Mouse (Mus musculus) C2C12 (cell line): ENCODE data around the gene Zmynd11. TPM values are rescaled to one million over a fixed set of nuclear protein-coding genes. Genes with fewer than 3 reads are reported as not detected.

Experiments used
- H3K27me3 ChIP-seq: one replicate; pipeline ENCODE4 v1.6.1; 2011; ENCODE audit not compliant: control insufficient read depth, insufficient read depth, insufficient read length
- H3K36me3 ChIP-seq: one replicate; pipeline ENCODE4 v1.6.1; 2011; ENCODE audit not compliant: control insufficient read depth, insufficient read depth
- H3K4me3 ChIP-seq: one replicate; pipeline ENCODE4 v1.5.1; 2011; ENCODE audit warnings: mild to moderate bottlenecking, control low read depth; ENCODE audit not compliant: poor library complexity, insufficient read depth, severe bottlenecking
- H3K79me2 ChIP-seq: one replicate; pipeline ENCODE4 v1.6.1; 2011; ENCODE audit not compliant: control insufficient read depth, insufficient read depth
- H3K79me3 ChIP-seq: one replicate; pipeline ENCODE4 v1.6.1; 2011; ENCODE audit warnings: low read depth, control low read depth
- H3ac ChIP-seq: one replicate; pipeline ENCODE3; 2011; ENCODE audit warnings: low read depth; ENCODE audit not compliant: control insufficient read depth, insufficient read length
- CEBPB ChIP-seq: IDR thresholded peaks from one replicate; pipeline ENCODE4 v1.6.1; 2011; ENCODE audit warnings: low read depth, mild to moderate bottlenecking, control low read depth, moderate library complexity
- CTCF ChIP-seq: IDR thresholded peaks from one replicate; pipeline ENCODE4 v1.5.1; 2011; ENCODE audit not compliant: control insufficient read depth, insufficient read depth, insufficient read length
- FOSL1 ChIP-seq: IDR thresholded peaks from one replicate; pipeline ENCODE4 v1.8.0; 2011; ENCODE audit warnings: mild to moderate bottlenecking, low read length; ENCODE audit not compliant: poor library complexity, insufficient read depth, severe bottlenecking
- MAX ChIP-seq: IDR thresholded peaks from one replicate; pipeline ENCODE4 v1.6.1; 2011; ENCODE audit warnings: mild to moderate bottlenecking, control low read depth
- MYOD1 ChIP-seq: IDR thresholded peaks from one replicate; pipeline ENCODE4 v1.6.1; 2011; ENCODE audit warnings: low read depth; ENCODE audit not compliant: control insufficient read depth, insufficient read length
- MYOG ChIP-seq: IDR thresholded peaks from one replicate; pipeline ENCODE4 v1.6.1; 2011; ENCODE audit not compliant: control insufficient read depth, insufficient read length; ENCODE audit errors: extremely low read depth
- USF1 ChIP-seq: IDR thresholded peaks from one replicate; pipeline ENCODE4 v1.6.1; 2011; ENCODE audit warnings: low read depth, mild to moderate bottlenecking, control low read depth, moderate library complexity
- polyA plus RNA-seq: library from polyadenylated mRNA; unstranded; fragments of >200 nt; fragmentation: generic; extraction: Trizol; gene quantifications from one replicate; pipeline ENCODE4 v1.2.1, GENCODE M21; 2012; ENCODE audit warnings: missing spikeins

The Zmynd11 gene
- polyA plus RNA-seq, 1 experiment: 33.2 TPM

DNA sequence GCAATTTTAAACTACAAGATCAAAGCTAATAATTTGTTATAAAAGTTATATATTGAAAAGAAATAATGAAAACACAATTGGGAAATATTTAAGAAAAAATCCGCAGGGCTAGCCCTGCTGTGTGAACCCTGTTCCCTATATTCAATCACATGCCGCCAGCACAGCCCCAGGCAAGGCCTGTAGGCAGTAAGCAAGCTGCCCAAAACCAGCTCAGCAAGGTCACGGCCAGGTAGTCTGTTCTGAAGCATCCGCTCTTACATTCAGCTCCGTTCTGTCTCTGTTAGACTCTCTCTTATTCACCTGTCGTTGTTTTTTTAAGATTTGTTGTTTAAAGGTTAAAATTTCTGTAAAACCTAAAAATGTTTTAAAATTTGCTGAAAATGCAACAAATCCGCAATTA lies 78.9 kb downstream of the Zmynd11 start:
- no peak for TF ChIP-seq USF1
- no peak overlapping the region for H3ac ChIP-seq
- peaks cover 46% of the 10 kb centered on the region for H3K36me3 ChIP-seq
- H3K79me2 ChIP-seq: no peaks in the 10 kb centered on the region
- no peak overlapping the region for H3K4me3 ChIP-seq
- H3K79me3 ChIP-seq: no peaks in the 10 kb centered on the region
- no peaks in the 10 kb centered on the region for H3K27me3 ChIP-seq

DNA sequence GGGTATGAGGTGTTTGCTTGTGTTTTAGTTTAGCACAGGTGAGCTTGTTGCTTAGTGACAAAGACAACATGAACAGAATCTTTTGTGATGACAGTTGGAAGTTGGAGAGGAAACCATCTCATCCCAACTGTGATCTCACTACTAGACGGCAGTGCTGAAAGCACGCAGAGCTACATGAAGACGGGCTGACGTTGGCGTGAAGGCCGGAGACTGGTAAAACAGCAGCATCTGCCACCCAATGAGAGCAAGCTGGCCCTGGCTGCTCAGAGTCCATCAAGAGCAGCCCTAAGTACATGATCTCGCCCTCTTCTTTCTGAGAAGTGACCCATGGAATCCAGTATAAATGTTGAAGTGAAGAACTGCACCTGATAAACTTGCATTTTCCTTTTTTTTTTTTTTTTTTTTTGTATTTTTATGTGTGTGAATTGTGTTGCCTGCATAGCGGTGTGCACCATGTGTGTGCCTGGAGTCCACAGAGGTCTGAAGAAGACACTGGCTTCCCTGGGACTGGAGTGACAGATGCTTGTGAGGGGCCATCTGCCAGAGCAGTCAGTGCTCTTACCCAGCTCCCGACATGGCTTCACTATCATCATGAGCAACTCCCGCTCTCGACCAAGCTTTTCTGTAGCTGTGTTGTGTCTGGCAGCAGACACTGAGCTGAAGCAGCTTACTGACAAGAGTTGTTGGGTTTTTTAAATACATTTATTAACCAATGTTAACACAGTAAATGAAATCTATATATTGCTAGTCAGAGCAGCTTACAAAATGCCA lies 80.8 kb downstream of the Zmynd11 start:
- Histone ChIP-seq H3K27me3 (no peaks in the 10 kb centered on the region), H3K4me3 (no peak overlapping the region), H3K79me2 (no peaks in the 10 kb centered on the region), H3K79me3 (no peaks in the 10 kb centered on the region), H3K36me3 (peaks cover 34% of the 10 kb centered on the region), H3ac (no peak overlapping the region)
- TF ChIP-seq MAX: no peak
- no peak for TF ChIP-seq USF1
- no peak for TF ChIP-seq CEBPB
- TF ChIP-seq FOSL1: no peak
- TF ChIP-seq MYOG: no peak
- no peak for TF ChIP-seq CTCF
- no peak for TF ChIP-seq MYOD1

DNA sequence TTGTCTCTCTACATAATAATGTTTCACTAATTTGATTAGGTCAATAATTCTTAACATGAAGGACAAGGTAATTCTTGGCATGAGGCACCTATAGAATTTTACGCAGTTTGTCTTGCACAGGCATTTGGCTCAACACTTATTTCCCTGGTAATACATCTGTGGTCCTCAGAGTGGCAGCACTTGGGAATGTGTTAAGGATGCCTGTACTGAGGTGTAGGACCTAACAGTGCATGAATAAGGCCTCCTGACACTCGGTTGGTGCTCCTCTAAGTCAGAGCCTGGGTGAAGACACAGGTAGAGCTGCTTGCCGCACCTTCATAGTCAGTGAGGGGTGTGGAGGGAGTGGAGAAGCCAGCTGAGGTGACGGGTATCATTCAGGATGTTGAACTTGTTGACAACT lies 81.8 kb downstream of the Zmynd11 start:
- no peaks in the 10 kb centered on the region for H3K79me3 ChIP-seq
- no peaks in the 10 kb centered on the region for H3K79me2 ChIP-seq
- no peak overlapping the region for H3ac ChIP-seq
- peaks cover 24% of the 10 kb centered on the region for H3K36me3 ChIP-seq
- no peak for TF ChIP-seq MAX
- no peaks in the 10 kb centered on the region for H3K27me3 ChIP-seq
- H3K4me3 ChIP-seq: no peak overlapping the region

DNA sequence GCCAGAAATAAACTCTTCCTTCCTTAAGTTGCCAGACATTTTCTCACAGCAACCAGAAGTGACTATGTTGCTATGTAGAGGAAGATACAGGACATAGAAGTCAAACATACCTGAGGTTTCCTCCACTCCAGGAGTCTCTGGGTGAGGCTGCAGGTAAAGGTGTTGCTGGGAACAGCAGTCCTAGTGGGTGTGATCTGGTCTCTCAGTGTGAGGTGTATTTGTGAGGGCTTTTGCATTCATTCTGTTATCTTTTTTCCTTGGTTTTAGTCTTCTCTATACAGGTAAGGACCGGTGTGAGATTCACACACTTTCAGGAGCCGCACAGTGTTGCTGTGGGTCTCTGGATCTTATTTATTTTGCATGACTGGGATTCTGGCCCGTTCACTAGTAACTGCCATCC lies 83.6 kb downstream of the Zmynd11 start:
- H3K36me3 ChIP-seq: peaks cover 8% of the 10 kb centered on the region
- H3ac ChIP-seq: no peak overlapping the region
- no peaks in the 10 kb centered on the region for H3K27me3 ChIP-seq
- H3K4me3 ChIP-seq: no peak overlapping the region
- no peaks in the 10 kb centered on the region for H3K79me2 ChIP-seq
- TF ChIP-seq CTCF (no peak), MYOG (no peak), USF1 (no peak), MYOD1 (no peak), MAX (no peak), FOSL1 (no peak), CEBPB (no peak)
- no peaks in the 10 kb centered on the region for H3K79me3 ChIP-seq

DNA sequence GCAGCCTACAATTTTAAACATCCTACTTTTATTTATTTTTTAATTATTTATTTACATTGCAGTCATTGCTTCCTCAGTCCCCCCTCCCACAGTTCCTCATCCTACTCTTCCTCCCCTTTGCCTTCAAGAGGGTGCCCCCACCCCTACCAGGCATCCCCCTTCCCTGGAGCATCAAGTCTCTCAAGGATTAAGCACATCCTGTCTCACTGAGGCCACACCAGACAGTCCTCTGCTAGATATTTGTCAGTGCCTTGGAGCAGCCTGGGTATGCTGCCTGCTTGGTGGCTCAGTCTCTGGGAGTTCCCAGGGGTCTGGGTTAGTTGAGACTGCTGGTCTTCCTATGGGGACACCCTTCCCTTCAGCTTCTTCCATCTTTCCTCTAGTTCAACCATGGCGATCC lies 91.0 kb downstream of the Zmynd11 start:
- Histone ChIP-seq H3K79me3 (no peaks in the 10 kb centered on the region), H3ac (no peak overlapping the region), H3K79me2 (no peaks in the 10 kb centered on the region), H3K36me3 (no peaks in the 10 kb centered on the region), H3K4me3 (no peak overlapping the region), H3K27me3 (no peaks in the 10 kb centered on the region)
- TF ChIP-seq USF1: no peak
- no peak for TF ChIP-seq MYOG
- TF ChIP-seq CEBPB: no peak
- TF ChIP-seq MAX: no peak
- no peak for TF ChIP-seq MYOD1
- TF ChIP-seq CTCF: no peak
- TF ChIP-seq FOSL1: no peak

DNA sequence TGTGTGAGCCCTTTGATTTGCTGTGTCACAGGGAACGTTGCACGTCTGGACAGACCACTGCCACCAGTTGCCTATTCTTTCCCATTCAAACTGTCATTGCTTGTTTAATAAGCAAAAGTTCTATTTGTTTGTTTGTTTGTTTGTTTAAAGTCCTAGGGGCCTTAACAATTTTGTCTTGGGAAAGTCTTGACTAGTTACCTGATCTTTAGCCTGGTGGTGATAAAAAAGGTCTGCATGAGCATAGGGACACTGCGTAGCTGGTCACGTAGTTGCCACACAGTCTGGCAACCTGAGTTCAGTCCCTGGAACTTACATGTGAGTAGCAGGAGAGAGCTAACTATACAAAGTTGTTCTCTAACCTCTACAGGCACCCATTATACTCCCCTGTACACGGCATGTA lies 95.9 kb downstream of the Zmynd11 start:
- Histone ChIP-seq H3K27me3 (no peaks in the 10 kb centered on the region), H3K79me2 (no peaks in the 10 kb centered on the region), H3K79me3 (no peaks in the 10 kb centered on the region), H3ac (no peak overlapping the region), H3K36me3 (no peaks in the 10 kb centered on the region), H3K4me3 (no peak overlapping the region)
- TF ChIP-seq FOSL1 (no peak), MAX (no peak), CTCF (no peak), MYOG (no peak), MYOD1 (no peak), CEBPB (no peak), USF1 (no peak)
